ENCODE assay signal across 14 mouse cellular contexts in the genomic region with DNA sequence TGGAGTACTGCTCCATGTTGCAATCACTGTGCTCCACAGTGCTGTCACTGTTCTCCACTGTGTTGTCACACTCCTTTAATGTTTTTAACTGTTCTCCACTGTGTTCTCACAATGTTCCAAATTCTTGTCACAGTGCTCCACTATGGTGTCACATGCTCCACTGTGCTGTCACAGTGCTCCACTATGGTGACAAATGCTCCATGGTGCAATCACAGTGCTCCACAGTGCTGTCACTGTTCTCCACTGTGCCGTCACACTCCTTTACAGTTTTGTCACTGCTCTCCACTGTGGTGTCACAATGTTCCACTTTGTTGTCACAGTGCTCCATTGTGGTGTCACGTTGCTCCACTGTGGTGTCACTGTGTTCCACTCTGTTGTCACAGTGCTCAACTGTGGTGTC.
DNase-seq lines count a peak whose midpoint lies in the region; ATAC-seq and TF ChIP-seq lines count a peak whose summit lies in the region.
"Had no signal": no experiment of that assay in that cellular context is flagged by ENCODE, and none has a peak within 500 bp of the region (broad histone marks: within the 10 kb centered on the region; RNA-seq: fewer than 3 reads in every experiment).

No protein-coding gene starts in this region.

- H3K4me1 ChIP-seq in forebrain, embryonic 12.5 days, result no peaks in the 10 kb centered on the region
- no peaks in the 10 kb centered on the region for H3K4me1 ChIP-seq in forebrain, embryonic 15.5 days
- no peaks in the 10 kb centered on the region for H3K4me1 ChIP-seq in limb, embryonic 14.5 days (ENCODE audit: control insufficient read depth, insufficient read depth, low read length)
- H3K4me1 ChIP-seq in limb, embryonic 10.5 days, result no peaks in the 10 kb centered on the region
- H3K4me1 ChIP-seq in neural tube, embryonic 13.5 days (replicated peaks), result no peaks in the 10 kb centered on the region
- H3K4me1 ChIP-seq: forebrain, embryonic 10.5 days had no signal

- no peak overlapping the region for H3K4me3 ChIP-seq in forebrain, embryonic 12.5 days (replicated peaks)
- H3K4me3 ChIP-seq in forebrain, embryonic 15.5 days, result no peak overlapping the region
- no peak overlapping the region for H3K4me3 ChIP-seq in limb, embryonic 14.5 days (replicated peaks; ENCODE audit: low read length)
- no peak overlapping the region for H3K4me3 ChIP-seq in limb, embryonic 10.5 days
- no peak overlapping the region for H3K4me3 ChIP-seq in neural tube, embryonic 13.5 days
- H3K4me3 ChIP-seq: forebrain, embryonic 10.5 days had no signal

- DNase-seq in limb, embryonic 14.5 days (ENCODE audit: low spot score), result no peak
- no peak for DNase-seq in limb, embryonic 10.5 days (ENCODE audit: low spot score)
- DNase-seq in neural tube, embryonic 10.5 days (ENCODE audit: extremely low spot score, low spot score), result no peak
- no peak for DNase-seq in spleen, postnatal 14 days (ENCODE audit: low spot score in 2 of 2)
- no peak for DNase-seq in cerebellum, adult 9-10 months
- DNase-seq: adrenal gland, adult 2 months; cerebellum, adult 18-20 months; heart, adult 18-20 months; lung, postnatal 36 days; thymus, postnatal 4 days had no signal

- peaks cover 59% of the 10 kb centered on the region for H3K9me3 ChIP-seq in forebrain, embryonic 12.5 days
- H3K9me3 ChIP-seq in forebrain, embryonic 15.5 days, result peaks cover 54% of the 10 kb centered on the region
- H3K9me3 ChIP-seq in limb, embryonic 14.5 days (ENCODE audit: control insufficient read depth, low read length), result peaks cover 55% of the 10 kb centered on the region
- peaks cover 57% of the 10 kb centered on the region for H3K9me3 ChIP-seq in limb, embryonic 10.5 days (replicated peaks)
- peaks cover 61% of the 10 kb centered on the region for H3K9me3 ChIP-seq in neural tube, embryonic 13.5 days

- TF ChIP-seq POLR2A in limb, embryonic 14.5 days (IDR thresholded peaks at IDR 0.05; ENCODE audit: borderline replicate concordance, extremely low read depth, insufficient read depth, insufficient read length), result no peak

- H3K27me3 ChIP-seq in forebrain, embryonic 12.5 days, result no peaks in the 10 kb centered on the region
- no peaks in the 10 kb centered on the region for H3K27me3 ChIP-seq in forebrain, embryonic 15.5 days
- H3K27me3 ChIP-seq in limb, embryonic 14.5 days (ENCODE audit: control insufficient read depth, insufficient read depth, low read length), result no peaks in the 10 kb centered on the region
- H3K27me3 ChIP-seq in limb, embryonic 10.5 days (ENCODE audit: low read depth, poor library complexity, severe bottlenecking), result no peaks in the 10 kb centered on the region
- H3K27me3 ChIP-seq in neural tube, embryonic 13.5 days, result no peaks in the 10 kb centered on the region

- ATAC-seq in forebrain, embryonic 12.5 days (ENCODE audit: low FRiP score), result 0 out of 2 replicates have a peak, but pooled peaks have one; percentile 15
- ATAC-seq in forebrain, embryonic 15.5 days (replicated peaks), result no peak; the same call in 1 of the 2 replicates
- ATAC-seq in limb, embryonic 14.5 days (ENCODE audit: low FRiP score, low read depth), result 0 out of 2 replicates have a peak, but pooled peaks have one; percentile 12
- 0 out of 2 replicates have a peak, but pooled peaks have one; percentile 29 for ATAC-seq in neural tube, embryonic 13.5 days (ENCODE audit: low read depth)

- 0 out of 2 replicates have a peak, but pooled peaks cover 3% of the 10 kb centered on the region for H3K36me3 ChIP-seq in forebrain, embryonic 12.5 days (replicated peaks)
- H3K36me3 ChIP-seq in forebrain, embryonic 15.5 days, result no peaks in the 10 kb centered on the region
- H3K36me3 ChIP-seq in limb, embryonic 14.5 days (ENCODE audit: control insufficient read depth, insufficient read depth, low read length), result no peaks in the 10 kb centered on the region
- no peaks in the 10 kb centered on the region for H3K36me3 ChIP-seq in limb, embryonic 10.5 days
- H3K36me3 ChIP-seq in neural tube, embryonic 13.5 days, result no peaks in the 10 kb centered on the region
- H3K36me3 ChIP-seq: forebrain, embryonic 10.5 days had no signal

- WGBS in forebrain, embryonic 12.5 days, result 41% methylated on average over 2 of the region's 2 CpGs
- 45% methylated on average over 2 of the region's 2 CpGs for WGBS in forebrain, embryonic 15.5 days
- 64% methylated on average over 2 of the region's 2 CpGs for WGBS in limb, embryonic 14.5 days
- WGBS in limb, embryonic 10.5 days, result 49% methylated on average over 2 of the region's 2 CpGs
- 48% methylated on average over 2 of the region's 2 CpGs for WGBS in neural tube, embryonic 13.5 days

- H3K4me2 ChIP-seq in forebrain, embryonic 12.5 days, result no peak overlapping the region
- no peak overlapping the region for H3K4me2 ChIP-seq in forebrain, embryonic 15.5 days (replicated peaks)
- no peak overlapping the region for H3K4me2 ChIP-seq in limb, embryonic 14.5 days (replicated peaks; ENCODE audit: low read depth, low read length, severe bottlenecking)
- no peak overlapping the region for H3K4me2 ChIP-seq in neural tube, embryonic 13.5 days

- H3K27ac ChIP-seq in forebrain, embryonic 12.5 days, result no peak overlapping the region
- no peak overlapping the region for H3K27ac ChIP-seq in forebrain, embryonic 15.5 days (replicated peaks)
- H3K27ac ChIP-seq in limb, embryonic 14.5 days (replicated peaks; ENCODE audit: low read depth, low read length), result no peak overlapping the region
- H3K27ac ChIP-seq in limb, embryonic 10.5 days, result no peak overlapping the region
- H3K27ac ChIP-seq in neural tube, embryonic 13.5 days (replicated peaks), result no peak overlapping the region
- H3K27ac ChIP-seq: forebrain, embryonic 10.5 days had no signal

- H3K9ac ChIP-seq in forebrain, embryonic 12.5 days, result no peak overlapping the region
- no peak overlapping the region for H3K9ac ChIP-seq in forebrain, embryonic 15.5 days (replicated peaks)
- H3K9ac ChIP-seq in limb, embryonic 14.5 days (ENCODE audit: low read depth, low read length, severe bottlenecking), result no peak overlapping the region
- H3K9ac ChIP-seq in neural tube, embryonic 13.5 days, result no peak overlapping the region
